Mouse (Mus musculus): ENCODE measurements around the gene Ppp1r35.

The Ppp1r35 gene

GRCm38 (mm10) chr5:137751988-137752387 lies 26.7 kb upstream of the Ppp1r35 start:
- no peak for DNase-seq

GRCm38 (mm10) chr5:137753111-137753832 lies 25.4 kb upstream of the Ppp1r35 start:
- DNase-seq: no peak

- DNase-seq: no peak
Measured at GRCm38 (mm10) chr5:137755425-137755824, 23.2 kb upstream of the Ppp1r35 start.

GRCm38 (mm10) chr5:137756106-137756505 lies 22.5 kb upstream of the Ppp1r35 start:
- DNase-seq: no peak

- DNase-seq: peak; percentile 87
Measured at GRCm38 (mm10) chr5:137756882-137757661, 21.6 kb upstream of the Ppp1r35 start.

DNA sequence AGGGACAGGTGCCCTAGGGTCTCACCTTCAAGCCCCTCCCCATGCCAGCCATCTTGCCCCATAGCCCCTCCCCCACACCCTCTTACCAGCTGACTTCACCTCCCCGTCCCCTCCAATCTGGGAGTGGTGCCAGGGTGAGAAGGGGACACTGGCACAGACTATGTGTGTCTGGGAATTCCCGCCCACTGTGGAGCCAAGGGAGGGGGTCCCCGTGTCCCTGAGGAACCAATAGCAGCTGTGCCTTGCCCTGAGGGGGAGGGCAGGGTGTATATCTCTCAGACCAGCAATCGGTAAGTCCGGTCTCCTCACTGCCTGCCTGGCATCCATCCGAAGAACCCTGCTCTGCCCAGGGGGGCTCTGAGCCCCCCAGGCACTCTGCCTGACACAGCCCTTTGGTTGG lies 20.8 kb upstream of the Ppp1r35 start:
- no peak for DNase-seq

DNA sequence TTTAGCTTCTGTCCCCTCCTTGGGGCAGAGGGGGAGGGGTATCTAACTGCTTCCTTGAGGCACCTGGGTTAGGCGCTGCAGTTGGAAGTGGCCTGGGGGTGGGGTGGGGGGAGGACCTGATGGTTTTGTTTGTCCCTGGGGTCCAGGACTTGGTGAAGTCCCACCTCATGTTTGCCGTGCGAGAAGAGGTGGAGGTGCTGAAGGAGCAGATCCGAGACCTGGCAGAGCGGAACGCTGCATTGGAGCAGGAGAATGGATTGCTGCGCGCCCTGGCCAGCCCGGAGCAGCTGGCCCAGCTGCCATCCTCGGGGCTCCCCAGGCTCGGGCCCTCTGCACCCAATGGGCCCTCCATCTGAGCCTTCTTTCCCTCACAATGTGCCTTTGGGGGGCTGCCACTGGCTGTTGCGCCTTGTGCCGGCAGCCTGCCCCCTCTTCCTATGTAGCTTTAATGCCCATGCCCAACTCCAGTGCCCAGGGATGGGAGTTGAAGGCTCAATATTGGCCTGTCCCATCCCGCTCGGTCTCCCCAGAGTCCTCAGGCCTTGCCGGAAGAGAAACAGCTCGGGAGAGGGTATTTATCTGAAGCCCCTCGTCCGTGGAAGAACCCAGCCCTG lies 19.6 kb upstream of the Ppp1r35 start:
- DNase-seq: no peak

- DNase-seq: peak; percentile 84
Measured at GRCm38 (mm10) chr5:137759971-137760412, 18.7 kb upstream of the Ppp1r35 start.

DNA sequence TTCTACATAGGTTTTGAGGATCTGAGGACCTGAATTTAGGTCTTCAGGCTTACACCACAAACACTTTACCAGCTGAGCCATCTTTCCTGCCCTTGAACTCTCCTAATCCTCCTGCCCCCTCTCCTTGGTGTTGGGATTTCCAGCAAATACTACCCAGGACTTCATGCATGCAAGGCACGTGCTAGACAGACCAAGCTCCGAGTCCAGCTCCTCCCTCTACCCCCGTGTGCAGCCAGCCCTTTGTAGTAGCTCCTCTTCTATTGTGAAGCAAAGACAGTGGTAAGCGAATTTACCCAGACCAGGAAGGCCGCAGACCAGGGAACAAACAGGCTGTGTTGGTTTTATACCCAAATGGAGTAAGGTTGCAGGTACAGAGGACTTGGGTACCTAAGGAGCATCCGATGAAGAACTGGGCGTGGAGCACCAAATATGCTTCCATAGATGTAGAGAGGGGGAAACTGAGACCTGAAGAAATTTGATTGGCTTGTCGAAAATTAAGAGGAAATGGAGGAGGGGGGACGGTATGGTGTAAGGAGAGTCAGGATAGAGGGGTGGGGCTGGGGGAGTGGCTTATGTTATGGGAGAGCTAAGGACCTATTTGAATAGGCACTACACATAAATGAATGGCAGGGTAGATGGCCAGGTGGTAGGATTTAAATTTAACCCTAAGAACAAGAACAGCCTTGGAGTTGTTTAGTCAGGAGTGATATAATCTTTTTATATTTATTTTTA lies 13.9 kb upstream of the Ppp1r35 start:
- no peak for DNase-seq

DNA sequence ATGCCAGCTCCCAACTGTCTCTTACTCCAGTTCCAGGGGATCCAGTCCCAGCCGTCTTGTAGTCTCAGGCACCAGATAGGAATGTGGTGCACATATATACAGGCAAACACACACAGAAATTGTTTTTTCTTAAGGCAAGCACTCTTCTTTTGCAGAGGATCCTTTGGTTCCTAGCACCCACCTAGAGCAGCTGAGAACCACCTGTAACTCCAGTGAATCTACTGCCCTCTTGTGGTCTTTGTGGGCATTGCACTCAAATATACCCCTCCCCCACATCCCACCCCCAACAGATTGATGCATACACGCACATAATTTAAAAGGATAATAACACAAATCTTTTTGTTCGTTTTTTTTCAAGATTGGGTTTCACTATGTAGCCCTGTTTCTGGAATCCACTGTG lies 12.4 kb upstream of the Ppp1r35 start:
- no peak for DNase-seq

- DNase-seq: no peak
Measured at GRCm38 (mm10) chr5:137768475-137768874, 10.2 kb upstream of the Ppp1r35 start.

DNA sequence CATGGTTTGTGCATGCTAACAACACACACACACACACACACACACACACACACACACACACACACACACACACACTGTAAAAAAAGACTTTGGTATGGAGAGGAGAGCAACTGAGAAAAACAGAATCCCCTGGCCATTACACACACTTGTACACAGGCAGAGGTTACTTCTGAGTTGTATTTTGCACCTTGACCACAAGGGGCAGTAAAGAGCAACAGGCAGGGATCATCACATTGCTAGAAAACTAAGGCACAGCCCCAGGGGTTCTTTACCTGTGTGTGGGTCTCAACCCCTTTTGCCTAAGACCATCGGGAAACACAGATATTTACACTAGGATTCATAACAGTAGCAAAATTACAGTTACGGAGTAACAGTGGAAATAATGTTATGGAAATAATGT lies 7.9 kb upstream of the Ppp1r35 start:
- DNase-seq: peak; percentile 55

DNA sequence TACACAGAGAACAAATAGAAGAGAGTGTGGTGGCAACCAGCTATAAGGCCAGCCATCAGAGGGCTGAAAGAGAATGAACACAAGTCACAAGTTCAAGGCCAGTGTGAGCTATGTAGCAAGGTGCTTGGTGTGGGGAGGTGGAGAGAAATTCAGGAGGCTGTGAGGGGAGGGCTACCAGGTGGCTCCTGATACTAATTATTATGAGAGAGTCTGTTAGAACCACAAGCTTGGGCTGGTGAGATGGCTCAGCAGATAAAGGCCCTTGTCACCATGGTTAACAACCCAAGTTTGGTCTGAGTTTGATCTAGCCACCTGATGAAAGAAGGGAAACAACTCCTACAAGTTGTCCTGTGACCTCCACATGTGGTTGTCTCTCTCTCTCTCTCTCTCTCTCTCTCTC lies 5.9 kb upstream of the Ppp1r35 start:
- no peak for DNase-seq

DNA sequence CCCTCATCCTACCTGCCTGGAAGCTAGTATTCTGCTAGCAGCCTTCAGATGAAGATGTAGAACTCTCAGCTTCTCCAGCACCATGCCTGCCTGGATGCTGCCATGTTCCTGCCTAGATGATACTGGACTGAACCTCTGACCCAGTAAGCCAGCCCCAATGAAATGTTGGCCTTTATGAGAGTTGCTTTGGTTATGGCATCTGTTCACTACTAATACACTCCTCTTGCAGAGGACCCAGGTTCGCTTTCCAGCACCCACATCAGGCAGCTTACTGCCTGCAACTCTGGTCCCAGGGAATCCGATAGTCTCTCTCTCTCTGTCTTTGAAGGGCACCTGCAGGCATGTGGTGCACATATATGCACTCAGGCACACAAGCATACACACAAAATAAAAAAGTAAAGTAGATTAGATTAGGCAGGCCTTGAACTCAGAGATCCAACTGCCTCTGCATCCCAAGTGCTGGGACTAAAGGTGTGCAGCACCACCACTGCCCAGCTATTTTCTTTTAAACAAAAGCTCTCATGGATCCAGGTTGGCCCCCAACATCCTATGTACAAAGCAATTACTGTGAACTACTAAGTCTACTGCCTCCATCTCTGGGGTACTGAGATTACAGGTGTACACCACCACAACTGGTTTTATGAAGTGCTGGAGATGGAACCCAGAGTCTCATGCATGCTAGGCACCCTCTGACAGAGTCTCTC lies 2.9 kb upstream of the Ppp1r35 start:
- DNase-seq: no peak

DNA sequence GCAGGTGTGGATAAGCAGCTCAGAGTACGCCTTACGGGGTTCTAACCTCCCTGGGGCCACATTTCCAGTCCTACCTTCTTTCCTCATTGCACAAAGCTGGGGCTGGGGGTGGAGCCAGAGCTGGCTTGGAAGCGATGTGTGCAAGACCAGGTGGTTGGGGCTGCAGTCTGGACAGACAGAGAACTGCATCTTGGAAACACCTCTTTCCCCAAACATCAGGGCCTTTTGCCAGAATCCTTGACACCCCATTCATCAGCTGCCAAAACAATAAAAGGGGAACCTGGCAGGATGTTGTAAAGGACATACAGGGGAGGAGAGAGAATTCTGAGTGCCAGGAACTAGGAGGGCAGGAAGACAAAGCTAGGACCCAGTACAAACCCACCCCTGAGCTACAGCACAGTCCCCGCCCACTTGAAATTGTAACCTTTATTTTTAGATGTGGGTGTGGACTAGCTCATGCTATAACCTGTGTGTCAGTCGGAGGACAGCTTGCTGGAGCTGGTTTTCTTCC lies 2.2 kb upstream of the Ppp1r35 start:
- DNase-seq: peak; percentile 45

GRCm38 (mm10) chr5:137777267-137777845 lies 1.3 kb upstream of the Ppp1r35 start:
- DNase-seq: no peak

- peak; percentile 73 for DNase-seq
Measured at GRCm38 (mm10) chr5:137779053-137779933, 644 bp downstream of the Ppp1r35 start.

GRCm38 (mm10) chr5:137781661-137782060 lies 3.0 kb downstream of the Ppp1r35 start:
- DNase-seq: no peak

GRCm38 (mm10) chr5:137782776-137783522 lies 4.3 kb downstream of the Ppp1r35 start:
- DNase-seq: no peak
